Mouse (Mus musculus) heart, adult 2 months (tissue): ENCODE data around the gene Tmem165. TPM values are rescaled to one million over a fixed set of nuclear protein-coding genes. Genes with fewer than 3 reads are reported as not detected.

ENCODE experiments used
- DNase-seq, 2 experiments: peaks; one replicate each; pipeline ENCODE4 v3.0.0; 2021
- H3K27ac ChIP-seq: fragments of 200-600 bp; 2 replicates; pipeline ENCODE4 v1.8.1; 2022
- H3K27me3 ChIP-seq: fragments of 200-500 bp; 2 replicates; pipeline ENCODE4 v1.6.1; 2012; ENCODE audit warnings: mild to moderate bottlenecking, low read length, inconsistent platforms, mixed read lengths; ENCODE audit not compliant: control insufficient read depth, insufficient read depth
- H3K36me3 ChIP-seq: fragments of 200-500 bp; 2 replicates; pipeline ENCODE4 v1.6.1; 2012; ENCODE audit warnings: low read length, inconsistent platforms; ENCODE audit not compliant: control insufficient read depth, insufficient read depth
- H3K4me1 ChIP-seq: fragments of 200-500 bp; 2 replicates; pipeline ENCODE4 v1.6.1; 2011; ENCODE audit warnings: low read length; ENCODE audit not compliant: control insufficient read depth, insufficient read depth
- H3K4me3 ChIP-seq: fragments of 200-600 bp; 2 replicates; pipeline ENCODE4 v1.8.1; 2022
- H3K79me2 ChIP-seq: fragments of 200-500 bp; replicated peaks from 2 replicates; pipeline ENCODE4 v1.6.1; 2012; ENCODE audit warnings: mild to moderate bottlenecking, inconsistent platforms, low read length, moderate library complexity, mixed read lengths; ENCODE audit not compliant: control insufficient read depth, insufficient read depth
- H3K9ac ChIP-seq: fragments of 200-500 bp; 2 replicates; pipeline ENCODE4 v1.6.1; 2012; ENCODE audit warnings: low read depth, mild to moderate bottlenecking, control low read depth, inconsistent platforms, low read length, mixed read lengths
- CTCF ChIP-seq: fragments of 200-600 bp; IDR thresholded peaks from 2 replicates; pipeline ENCODE4 v1.8.1; 2022; ENCODE audit warnings: antibody characterized with exemption, mild to moderate bottlenecking, moderate library complexity
- EP300 ChIP-seq: fragments of 200-500 bp; IDR thresholded peaks from 2 replicates; pipeline ENCODE4 v1.6.1; 2011; ENCODE audit warnings: low read depth, low read length, control low read depth; ENCODE audit not compliant: insufficient read depth
- POLR2A ChIP-seq: fragments of 200-500 bp; IDR thresholded peaks from 2 replicates; pipeline ENCODE4 v1.6.1; 2011; ENCODE audit warnings: mild to moderate bottlenecking, low read depth, low read length, control low read depth; ENCODE audit not compliant: insufficient read depth
- WGBS: fragments of 180-500 bp; shearing (Covaris S2); methylation state at CpG from one replicate; pipeline ENCODE4 v1.1.7; 2018; 5-methylcytosine and 5-hydroxymethylcytosine counted together
- intact Hi-C: fragments of 180-260 bp; cut with DNase I; formaldehyde crosslinking; loops from one replicate; pipeline ENCODE4 v1.15.1; 2025
- polyA plus RNA-seq: library from polyadenylated mRNA; depleted of rRNA; stranded (reverse); fragments of >200 nt; gene quantifications from 2 replicates; pipeline ENCODE4 v1.2.3, GENCODE M21; 2012
- total RNA-seq, 2 experiments: library from RNA; stranded (reverse); gene quantifications; 2 replicates each; pipeline ENCODE4 v1.2.3; 2021

Gene Tmem165
- total and polyA plus RNA-seq, 3 experiments: 17.9 to 21.5 (median 19.0) TPM

GRCm38 (mm10) chr5:76161491-76161890 lies 22.2 kb upstream of the Tmem165 start:
- intact Hi-C loops: no loop called here
- Histone ChIP-seq H3K4me1 (no peaks in the 10 kb centered on the region), H3K27me3 (no peaks in the 10 kb centered on the region), H3K27ac (no peak overlapping the region), H3K36me3 (no peaks in the 10 kb centered on the region), H3K9ac (no peak overlapping the region), H3K4me3 (no peak overlapping the region), H3K79me2 (no peaks in the 10 kb centered on the region)
- no peak for DNase-seq
- 89% methylated on average over 6 of the region's 6 CpGs for WGBS
- TF ChIP-seq CTCF (no peak), POLR2A (no peak), EP300 (no peak)

- H3K4me1 ChIP-seq: no peaks in the 10 kb centered on the region
- H3K9ac ChIP-seq: no peak overlapping the region
- no peak overlapping the region for H3K27ac ChIP-seq
- no peaks in the 10 kb centered on the region for H3K79me2 ChIP-seq
- H3K4me3 ChIP-seq: no peak overlapping the region
- no peak for TF ChIP-seq EP300
- TF ChIP-seq CTCF: no peak
- no peak for TF ChIP-seq POLR2A
- 75% methylated on average over 5 of the region's 5 CpGs for WGBS
- no peaks in the 10 kb centered on the region for H3K36me3 ChIP-seq
- no peak for DNase-seq
- intact Hi-C loops: no loop called here
- H3K27me3 ChIP-seq: no peaks in the 10 kb centered on the region
Measured at GRCm38 (mm10) chr5:76162926-76163325, 20.8 kb upstream of the Tmem165 start.

DNA sequence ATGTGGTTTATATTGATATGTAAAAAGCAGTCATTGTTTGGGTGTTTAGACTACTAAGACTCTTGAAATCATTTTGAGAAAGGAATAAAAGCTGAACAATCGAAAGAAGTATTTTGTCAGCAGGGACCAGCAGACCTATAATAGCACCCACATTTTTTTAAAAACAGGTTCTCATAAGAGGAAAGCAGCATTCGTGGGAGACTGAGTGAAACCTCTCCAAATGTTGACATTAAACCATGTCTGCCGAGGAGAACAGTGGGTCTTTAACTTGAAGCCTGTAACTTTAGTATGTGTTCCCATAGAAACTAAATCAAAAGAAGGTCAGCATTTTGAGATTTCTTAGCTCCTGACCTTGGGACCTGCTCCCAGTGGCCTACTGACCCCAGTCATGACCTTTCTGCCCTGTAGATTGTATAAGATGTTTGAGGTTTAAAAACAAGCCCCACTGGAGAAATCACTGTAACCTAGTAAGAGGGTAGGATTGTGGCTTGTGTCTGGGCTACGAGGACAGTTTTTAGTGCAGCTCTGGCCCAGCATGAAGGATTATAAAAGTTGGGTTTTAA lies 19.8 kb upstream of the Tmem165 start:
- TF ChIP-seq CTCF (no peak), EP300 (no peak), POLR2A (no peak)
- H3K27me3 ChIP-seq: no peaks in the 10 kb centered on the region
- H3K27ac ChIP-seq: no peak overlapping the region
- no peaks in the 10 kb centered on the region for H3K79me2 ChIP-seq
- DNase-seq: no peak
- H3K4me3 ChIP-seq: no peak overlapping the region
- intact Hi-C loops: no loop called here
- no peaks in the 10 kb centered on the region for H3K36me3 ChIP-seq
- H3K4me1 ChIP-seq: no peaks in the 10 kb centered on the region
- no peak overlapping the region for H3K9ac ChIP-seq
- 81% methylated on average over 4 of the region's 4 CpGs for WGBS

DNA sequence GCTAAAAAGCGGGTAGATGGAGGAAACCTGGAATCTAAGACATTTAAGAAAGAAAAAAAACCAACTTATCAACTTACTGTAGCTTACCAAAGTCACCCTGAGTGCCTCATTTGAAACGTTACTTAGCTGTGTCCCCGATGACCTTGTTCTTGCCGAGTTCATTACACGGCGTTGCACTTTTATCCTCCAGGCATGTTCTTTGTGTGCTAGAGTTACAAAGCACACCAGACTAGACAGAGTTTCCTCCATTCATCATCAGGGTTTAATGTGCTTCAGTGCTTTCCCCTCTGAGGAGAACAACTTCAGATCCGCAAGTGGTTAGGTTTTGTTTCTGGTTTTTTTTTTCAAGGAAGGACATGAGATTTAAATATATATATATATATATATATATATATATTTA lies 18.9 kb upstream of the Tmem165 start:
- intact Hi-C loops: no loop called here
- DNase-seq: no peak
- Histone ChIP-seq H3K36me3 (no peaks in the 10 kb centered on the region), H3K27me3 (no peaks in the 10 kb centered on the region), H3K9ac (no peak overlapping the region), H3K4me3 (no peak overlapping the region), H3K27ac (no peak overlapping the region), H3K79me2 (no peaks in the 10 kb centered on the region), H3K4me1 (no peaks in the 10 kb centered on the region)
- no peak for TF ChIP-seq EP300
- WGBS: 73% methylated on average over 7 of the region's 7 CpGs

DNA sequence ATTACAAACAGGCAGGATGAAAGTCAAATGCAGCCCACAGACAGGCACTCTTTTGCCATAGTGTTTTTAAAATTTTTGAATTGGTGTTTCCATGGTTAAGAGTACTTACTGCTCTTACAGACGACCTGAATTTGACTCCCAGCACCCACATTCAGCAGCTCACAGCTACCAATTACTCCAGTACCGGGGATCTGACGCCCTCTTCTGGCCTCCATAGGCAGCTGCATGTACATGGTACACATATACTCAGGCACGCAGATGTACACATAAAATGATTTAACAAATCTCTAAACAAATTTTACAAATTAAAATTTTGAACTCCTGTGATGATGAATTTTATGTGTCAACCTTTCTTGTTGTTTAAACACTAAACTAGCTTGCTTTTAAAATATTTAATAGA lies 13.2 kb upstream of the Tmem165 start:
- WGBS: 81% methylated on average over 4 of the region's 4 CpGs
- H3K9ac ChIP-seq: no peak overlapping the region
- no peak overlapping the region for H3K4me3 ChIP-seq
- no peak for DNase-seq
- H3K4me1 ChIP-seq: no peaks in the 10 kb centered on the region
- H3K79me2 ChIP-seq: no peaks in the 10 kb centered on the region
- TF ChIP-seq CTCF: no peak
- TF ChIP-seq EP300: no peak
- TF ChIP-seq POLR2A: no peak
- H3K36me3 ChIP-seq: no peaks in the 10 kb centered on the region
- no peaks in the 10 kb centered on the region for H3K27me3 ChIP-seq
- intact Hi-C loops: no loop called here
- H3K27ac ChIP-seq: no peak overlapping the region

GRCm38 (mm10) chr5:76171039-76171438 lies 12.6 kb upstream of the Tmem165 start:
- H3K79me2 ChIP-seq: no peaks in the 10 kb centered on the region

More at GRCm38 (mm10) chr5:76171039-76171438, 12.6 kb upstream of the Tmem165 start:
- H3K4me3 ChIP-seq: no peak overlapping the region
- H3K4me1 ChIP-seq: no peaks in the 10 kb centered on the region
- no peaks in the 10 kb centered on the region for H3K27me3 ChIP-seq
- no peak overlapping the region for H3K9ac ChIP-seq
- H3K27ac ChIP-seq: no peak overlapping the region
- intact Hi-C loops: no loop called here
- no peak for TF ChIP-seq EP300
- no peak for TF ChIP-seq POLR2A
- no peak for TF ChIP-seq CTCF
- H3K36me3 ChIP-seq: no peaks in the 10 kb centered on the region
- DNase-seq: no peak
